Comparison of ENCODE assay signal across 8 mouse cellular contexts in genomic region chr5:124439447-124440093, GRCm38 (mm10). TPM values are rescaled to one million over a fixed set of nuclear protein-coding genes. Genes with fewer than 3 reads are reported as not detected.
DNase-seq lines count a peak whose midpoint lies in the region; ATAC-seq and TF ChIP-seq lines count a peak whose summit lies in the region.

Gene Kmt5a (plus strand): TSS chr5:124439930.

- TF ChIP-seq POLR2A in CH12.LX (IDR thresholded peaks at IDR 0.05; ENCODE audit: low read depth, low read length), result peak; percentile 85

- H3K4me3 ChIP-seq in CH12.LX (replicated peaks in 1 of 3; ENCODE audit: low read depth in 2 of 3, low read length in 2 of 3, poor library complexity in 1 of 3), result peak within 1 kb of the TSS; percentile 81 to 97 (median 87)
- peak within 1 kb of the TSS; percentile 70 for H3K4me3 ChIP-seq in forebrain, embryonic 11.5 days (ENCODE audit: low read depth, low read length)
- H3K4me3 ChIP-seq in heart, embryonic 16.5 days (ENCODE audit: low read length), result peak within 1 kb of the TSS; percentile 72
- H3K4me3 ChIP-seq in liver, embryonic 15.5 days (replicated peaks), result peak within 1 kb of the TSS; percentile 77
- H3K4me3 ChIP-seq in neural tube, embryonic 12.5 days, result peak within 1 kb of the TSS; percentile 73

- dilution Hi-C loops in CH12.LX (cut with MboI; ENCODE audit: extremely low pct_ligation_motif_present, extremely low pct_unique_long_range_greater_than_20kb, low sequenced_read_pairs), result no loop called here

- peak within 1 kb of the TSS; percentile 67 for H3K27ac ChIP-seq in CH12.LX (ENCODE audit: insufficient read depth, low read depth)
- H3K27ac ChIP-seq in forebrain, embryonic 11.5 days (ENCODE audit: low read depth, low read length), result peak within 1 kb of the TSS; percentile 93
- H3K27ac ChIP-seq in heart, embryonic 16.5 days (ENCODE audit: low read length), result peak within 1 kb of the TSS; percentile 89
- peak within 1 kb of the TSS; percentile 90 for H3K27ac ChIP-seq in liver, embryonic 15.5 days (replicated peaks)
- H3K27ac ChIP-seq in neural tube, embryonic 12.5 days, result peak within 1 kb of the TSS; percentile 53

- no peak for TF ChIP-seq EP300 in CH12.LX (IDR thresholded peaks at IDR 0.05; ENCODE audit: low read length)

- TF ChIP-seq CTCF in CH12.LX (conservative IDR thresholded peaks at IDR 0.05 in 1 of 2, IDR thresholded peaks at IDR 0.05 in 1 of 2; ENCODE audit: low read depth in 2 of 2, low read length in 2 of 2), result no peak

- H3K36me3 ChIP-seq in CH12.LX (replicated peaks in 1 of 2; ENCODE audit: control insufficient read depth in 1 of 2, insufficient read depth in 1 of 2, low read length in 1 of 2), result peaks cover 4 to 14% of the 10 kb centered on the region in 2 experiments
- no peaks in the 10 kb centered on the region; the same call in 1 of the 2 replicates for H3K36me3 ChIP-seq in forebrain, embryonic 11.5 days (ENCODE audit: control insufficient read depth, insufficient read depth, low read length)
- no peaks in the 10 kb centered on the region for H3K36me3 ChIP-seq in heart, embryonic 16.5 days (ENCODE audit: control insufficient read depth, insufficient read depth)
- H3K36me3 ChIP-seq in liver, embryonic 15.5 days (replicated peaks), result peaks cover 12% of the 10 kb centered on the region
- H3K36me3 ChIP-seq in neural tube, embryonic 12.5 days, result no peaks in the 10 kb centered on the region

- H3K27me3 ChIP-seq in CH12.LX (replicated peaks), result no peaks in the 10 kb centered on the region
- no peaks in the 10 kb centered on the region for H3K27me3 ChIP-seq in forebrain, embryonic 11.5 days (ENCODE audit: control insufficient read depth, insufficient read depth, low read length)
- no peaks in the 10 kb centered on the region for H3K27me3 ChIP-seq in heart, embryonic 16.5 days (ENCODE audit: control insufficient read depth, insufficient read depth, low read length)
- H3K27me3 ChIP-seq in liver, embryonic 15.5 days, result no peaks in the 10 kb centered on the region
- H3K27me3 ChIP-seq in neural tube, embryonic 12.5 days (replicated peaks), result no peaks in the 10 kb centered on the region

- H3K4me2 ChIP-seq in CH12.LX (ENCODE audit: insufficient read depth, low read depth, poor library complexity, severe bottlenecking), result peak within 1 kb of the TSS; percentile 97
- H3K4me2 ChIP-seq in forebrain, embryonic 11.5 days (ENCODE audit: low read depth, low read length, severe bottlenecking), result peak within 1 kb of the TSS; percentile 94
- H3K4me2 ChIP-seq in heart, embryonic 16.5 days (ENCODE audit: low read depth, low read length), result peak within 1 kb of the TSS; percentile 88
- peak within 1 kb of the TSS; percentile 73 for H3K4me2 ChIP-seq in liver, embryonic 15.5 days
- H3K4me2 ChIP-seq in neural tube, embryonic 12.5 days (replicated peaks), result peak within 1 kb of the TSS; percentile 97

- peak; percentile 98 for ATAC-seq in forebrain, embryonic 11.5 days (replicated peaks; ENCODE audit: low FRiP score)
- peak; percentile 98 for ATAC-seq in heart, embryonic 16.5 days (replicated peaks; ENCODE audit: extremely low read depth, insufficient read depth, low FRiP score)
- peak; percentile 96 for ATAC-seq in liver, embryonic 15.5 days (ENCODE audit: insufficient read depth)
- peak; percentile 98 for ATAC-seq in neural tube, embryonic 12.5 days (ENCODE audit: low FRiP score, low read depth)

- no peak for TF ChIP-seq RAD21 in CH12.LX (IDR thresholded peaks at IDR 0.05; ENCODE audit: low read depth, low read length)

- H3K9me3 ChIP-seq in CH12.LX (replicated peaks; ENCODE audit: low read length), result no peaks in the 10 kb centered on the region
- H3K9me3 ChIP-seq in forebrain, embryonic 11.5 days (ENCODE audit: control insufficient read depth, low read length), result no peaks in the 10 kb centered on the region
- 0 out of 2 replicates have a peak, but pooled peaks cover 2% of the 10 kb centered on the region for H3K9me3 ChIP-seq in heart, embryonic 16.5 days (replicated peaks; ENCODE audit: control insufficient read depth, low read length)
- no peaks in the 10 kb centered on the region for H3K9me3 ChIP-seq in liver, embryonic 15.5 days (replicated peaks)
- H3K9me3 ChIP-seq in neural tube, embryonic 12.5 days, result no peaks in the 10 kb centered on the region

- peaks cover 10 to 30% of the 10 kb centered on the region in 2 experiments for H3K4me1 ChIP-seq in CH12.LX (ENCODE audit: control insufficient read depth in 1 of 2, insufficient read depth in 2 of 2)
- H3K4me1 ChIP-seq in forebrain, embryonic 11.5 days (replicated peaks; ENCODE audit: control insufficient read depth, insufficient read depth, low read length), result peaks cover 1% of the 10 kb centered on the region; the same call in 1 of the 2 replicates
- H3K4me1 ChIP-seq in heart, embryonic 16.5 days (ENCODE audit: control insufficient read depth, insufficient read depth, low read length), result peaks cover 11% of the 10 kb centered on the region
- peaks cover 44% of the 10 kb centered on the region for H3K4me1 ChIP-seq in liver, embryonic 15.5 days (replicated peaks)
- H3K4me1 ChIP-seq in neural tube, embryonic 12.5 days, result peaks cover 10% of the 10 kb centered on the region

- WGBS in forebrain, embryonic 11.5 days, result 2% methylated on average over 34 of the region's 34 CpGs
- WGBS in heart, embryonic 16.5 days, result 1% methylated on average over 34 of the region's 34 CpGs
- WGBS in liver, embryonic 15.5 days (ENCODE audit: insufficient replicate concordance), result under 1% methylated on average over 34 of the region's 34 CpGs
- WGBS in neural tube, embryonic 12.5 days, result 1% methylated on average over 34 of the region's 34 CpGs

- H3K9ac ChIP-seq in CH12.LX (ENCODE audit: insufficient read depth, low read depth), result peak within 1 kb of the TSS; percentile 83
- H3K9ac ChIP-seq in forebrain, embryonic 11.5 days (ENCODE audit: low read length), result peak within 1 kb of the TSS; percentile 82
- peak within 1 kb of the TSS; percentile 87 for H3K9ac ChIP-seq in heart, embryonic 16.5 days (ENCODE audit: low read length)
- peak within 1 kb of the TSS; percentile 88 for H3K9ac ChIP-seq in liver, embryonic 15.5 days
- H3K9ac ChIP-seq in neural tube, embryonic 12.5 days, result peak within 1 kb of the TSS; percentile 74

- DNase-seq in CH12.LX (ENCODE audit: extremely low read depth), result peak; percentile 98
- DNase-seq in c-Kit-positive CD71-positive TER-119-negative erythroid progenitor cells, embryonic 14.5 days (ENCODE audit: low read depth), result peak; percentile 94
- peak; percentile 96 for DNase-seq in forebrain, embryonic 11.5 days (ENCODE audit: low spot score)
- peak; percentile 97 for DNase-seq in kidney, postnatal 36 days
- DNase-seq in telencephalon, adult 2 months (ENCODE audit: low read depth, low spot score), result peak; percentile 93

- in situ Hi-C loops in CH12.LX (cut with MboI; ENCODE audit: low pct_ligation_motif_present, low pct_unique_long_range_greater_than_20kb, low sequenced_read_pairs), result loop anchor here (5.0 to 25.0 kb wide), 3 partner anchors 38 to 423 kb away; partner anchors contain the start of genes Ccdc92, Rilpl1, Rilpl2 and Zfp664

- H3K79me2 ChIP-seq in CH12.LX (replicated peaks; ENCODE audit: control insufficient read depth, extremely low read depth, insufficient read depth, poor library complexity, severe bottlenecking), result peaks cover 36% of the 10 kb centered on the region

TF ChIP-seq in CH12.LX, 34 proteins besides CTCF, POLR2A, EP300 and RAD21 (continues in another document):
- TF ChIP-seq NELFE (IDR thresholded peaks at IDR 0.05; ENCODE audit: low read depth, low read length) (peak; percentile 89), SIN3A (IDR thresholded peaks at IDR 0.05; ENCODE audit: low read length) (peak; percentile 59; the same call in 1 of the 2 replicates), PAX5 (IDR thresholded peaks at IDR 0.05; ENCODE audit: low read length) (no peak), TBP (conservative IDR thresholded peaks at IDR 0.05; ENCODE audit: low read depth, low read length) (peak; percentile 88), UBTF (IDR thresholded peaks at IDR 0.05; ENCODE audit: low read depth, low read length) (peak; percentile 63; the same call in 1 of the 2 replicates), MXI1 (IDR thresholded peaks at IDR 0.05; ENCODE audit: low read depth, low read length) (peak; percentile 78), IRF4 (IDR thresholded peaks at IDR 0.05; ENCODE audit: low read depth, low read length) (no peak), MEF2A (IDR thresholded peaks at IDR 0.05; ENCODE audit: borderline replicate concordance, low read depth, low read length) (no peak; the same call in 1 of the 2 replicates), NRF1 (IDR thresholded peaks at IDR 0.05; ENCODE audit: low read depth, low read length) (peak; percentile 45; the same call in 1 of the 2 replicates), ZNF384 (IDR thresholded peaks at IDR 0.05; ENCODE audit: low read depth, low read length) (peak; percentile 89), ZMIZ1 (IDR thresholded peaks at IDR 0.05; ENCODE audit: low read depth, low read length) (peak; percentile 41; the same call in 1 of the 2 replicates), MAZ (IDR thresholded peaks at IDR 0.05; ENCODE audit: low read depth, low read length) (no peak), JUND (conservative IDR thresholded peaks at IDR 0.05; ENCODE audit: low read depth, low read length) (no peak), CHD1 (IDR thresholded peaks at IDR 0.05; ENCODE audit: low read depth, low read length) (0 out of 2 replicates have a peak, but pooled peaks have one; percentile 23), ELF1 (IDR thresholded peaks at IDR 0.05; ENCODE audit: low read depth, low read length) (peak; percentile 89), JUN (IDR thresholded peaks at IDR 0.05; ENCODE audit: insufficient read depth, low read depth, low read length) (no peak), USF2 (conservative IDR thresholded peaks at IDR 0.05; ENCODE audit: low read depth, low read length) (no peak), TCF12 (IDR thresholded peaks at IDR 0.05; ENCODE audit: low read depth, low read length) (peak; percentile 59), USF1 (IDR thresholded peaks at IDR 0.05; ENCODE audit: low read depth, low read length) (no peak), CHD2 (IDR thresholded peaks at IDR 0.05; ENCODE audit: low read length) (peak; percentile 92), MAX (IDR thresholded peaks at IDR 0.05; ENCODE audit: low read length) (peak; percentile 67; the same call in 1 of the 2 replicates), ZC3H11A (IDR thresholded peaks at IDR 0.05; ENCODE audit: low read depth, low read length) (no peak)

RNA-seq across cellular contexts. Expression of gene Kmt5a, which starts in this region (rescaled TPM):
- total RNA-seq in CH12.LX (2012; rRNA removed) (55.3 and 64.6 TPM in 2 replicates), CH12.LX (2014; rRNA removed) (60.9 and 62.8 TPM in 2 replicates)
- 151 and 154 TPM in 2 replicates for polyA plus RNA-seq in CH12.LX (2012; ENCODE audit: insufficient read length, low read depth)
- polyA plus RNA-seq in forebrain, embryonic 11.5 days (2014; fragmentation: Nextera tagmentation; extraction: Ambion mirVana), result 120 and 133 TPM in 2 replicates
- 30.4 and 31.2 TPM in 2 replicates for polyA plus RNA-seq in heart, embryonic 16.5 days (2015; fragmentation: Nextera tagmentation; extraction: Ambion mirVana)
- 60.1 and 67.9 TPM in 2 replicates for polyA plus RNA-seq in liver, embryonic 15.5 days (2015; fragmentation: Nextera tagmentation; extraction: Ambion mirVana)
- 67.2 and 81.3 TPM in 2 replicates for polyA plus RNA-seq in neural tube, embryonic 12.5 days (2016; fragmentation: Nextera tagmentation; extraction: Ambion mirVana)

Comparison
In these comparisons a context has a peak if more than half of its experiments do, and no peak if none do; other contexts are left out.
1. Peak in every context shown above with its lines: DNase-seq, ATAC-seq, H3K4me3 ChIP-seq and H3K27ac ChIP-seq.